Mouse (Mus musculus) testis, adult 2 months (tissue): ENCODE measurements around the gene Actn4.

Experiments used
- CTCF ChIP-seq: fragments of 200-500 bp; IDR thresholded peaks from 2 replicates; pipeline ENCODE4 v1.5.1; 2012; ENCODE audit warnings: low read depth, mild to moderate bottlenecking, inconsistent platforms, low read length, moderate library complexity; ENCODE audit not compliant: control insufficient read depth, insufficient read depth, insufficient replicate concordance
- POLR2A ChIP-seq: fragments of 200-500 bp; IDR thresholded peaks from 2 replicates; pipeline ENCODE4 v1.6.1; 2012; ENCODE audit warnings: low read depth, mild to moderate bottlenecking, inconsistent platforms, low read length, moderate library complexity; ENCODE audit not compliant: control insufficient read depth

DNA sequence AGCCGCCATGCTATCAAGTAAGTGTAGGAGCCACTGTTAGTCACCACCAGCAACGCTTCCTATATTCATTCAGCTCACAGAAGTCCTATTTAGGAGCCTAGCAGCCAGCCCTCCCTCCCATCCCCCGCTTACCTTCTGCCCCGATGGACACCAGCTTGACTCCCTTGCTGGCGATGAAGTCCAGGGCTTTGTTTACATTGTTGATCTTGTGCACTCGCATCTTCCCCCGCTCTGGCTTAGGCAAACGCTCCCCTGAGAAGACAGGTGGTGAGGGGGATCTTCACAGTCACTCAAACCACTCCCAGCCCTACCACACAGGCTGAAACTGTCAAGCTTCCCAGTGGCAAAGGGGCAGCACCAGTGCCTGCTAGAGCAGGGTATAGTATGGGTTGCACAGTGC, 43.6 kb downstream of the Actn4 start:
- TF ChIP-seq CTCF, result no peak
- TF ChIP-seq POLR2A, result no peak
